Mouse (Mus musculus): ENCODE data around the gene Hmg20a. TPM values are rescaled to one million over a fixed set of nuclear protein-coding genes. Genes with fewer than 3 reads are reported as not detected.
A peak's percentile ranks its signal among the peaks of the same experiment; 100 is the strongest.

The Hmg20a gene
- total RNA-seq, 1 experiment from 2014 or later: 47.5 TPM

DNA sequence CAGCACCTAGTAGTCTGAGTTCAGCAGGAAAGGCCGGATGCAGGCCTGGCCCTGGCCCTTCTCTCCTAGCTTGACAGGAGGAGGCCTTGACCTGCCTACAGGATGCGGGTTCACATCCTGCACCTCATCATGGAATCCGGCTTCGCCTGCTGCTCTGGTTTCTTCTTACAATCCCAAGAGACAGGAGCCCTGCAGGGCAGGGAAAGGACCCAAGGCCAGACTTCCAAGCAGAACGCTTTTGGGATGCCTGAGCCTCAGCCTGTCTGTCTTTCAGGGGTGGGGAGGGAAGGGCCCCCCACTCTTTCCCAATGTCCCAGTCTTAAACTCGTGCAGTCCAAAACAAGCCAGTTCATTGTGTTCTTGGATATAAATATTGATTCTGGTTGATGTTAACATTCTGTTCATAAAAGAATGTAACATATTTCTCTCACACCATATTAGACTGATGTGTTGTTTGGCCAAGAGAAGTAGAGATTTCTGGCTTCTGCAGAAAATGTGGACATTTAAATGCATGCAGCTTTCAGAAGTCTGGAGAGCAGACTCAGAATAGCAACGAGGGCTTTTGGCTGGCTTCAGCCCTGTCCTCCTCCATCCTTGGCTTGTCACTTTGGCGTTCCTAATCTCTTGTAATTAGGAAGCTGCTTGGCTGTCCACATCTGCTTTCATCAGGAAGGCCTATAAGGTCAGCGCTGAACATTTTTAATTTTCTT, 86.8 kb downstream of the Hmg20a start:
- no peak for ATAC-seq (replicated peaks in 1 of 2; ENCODE audit: insufficient read depth in 1 of 2, low FRiP score in 2 of 2, low TSS enrichment in 1 of 2, low read depth in 1 of 2, poor library complexity in 2 of 2, severe bottlenecking in 2 of 2)

DNA sequence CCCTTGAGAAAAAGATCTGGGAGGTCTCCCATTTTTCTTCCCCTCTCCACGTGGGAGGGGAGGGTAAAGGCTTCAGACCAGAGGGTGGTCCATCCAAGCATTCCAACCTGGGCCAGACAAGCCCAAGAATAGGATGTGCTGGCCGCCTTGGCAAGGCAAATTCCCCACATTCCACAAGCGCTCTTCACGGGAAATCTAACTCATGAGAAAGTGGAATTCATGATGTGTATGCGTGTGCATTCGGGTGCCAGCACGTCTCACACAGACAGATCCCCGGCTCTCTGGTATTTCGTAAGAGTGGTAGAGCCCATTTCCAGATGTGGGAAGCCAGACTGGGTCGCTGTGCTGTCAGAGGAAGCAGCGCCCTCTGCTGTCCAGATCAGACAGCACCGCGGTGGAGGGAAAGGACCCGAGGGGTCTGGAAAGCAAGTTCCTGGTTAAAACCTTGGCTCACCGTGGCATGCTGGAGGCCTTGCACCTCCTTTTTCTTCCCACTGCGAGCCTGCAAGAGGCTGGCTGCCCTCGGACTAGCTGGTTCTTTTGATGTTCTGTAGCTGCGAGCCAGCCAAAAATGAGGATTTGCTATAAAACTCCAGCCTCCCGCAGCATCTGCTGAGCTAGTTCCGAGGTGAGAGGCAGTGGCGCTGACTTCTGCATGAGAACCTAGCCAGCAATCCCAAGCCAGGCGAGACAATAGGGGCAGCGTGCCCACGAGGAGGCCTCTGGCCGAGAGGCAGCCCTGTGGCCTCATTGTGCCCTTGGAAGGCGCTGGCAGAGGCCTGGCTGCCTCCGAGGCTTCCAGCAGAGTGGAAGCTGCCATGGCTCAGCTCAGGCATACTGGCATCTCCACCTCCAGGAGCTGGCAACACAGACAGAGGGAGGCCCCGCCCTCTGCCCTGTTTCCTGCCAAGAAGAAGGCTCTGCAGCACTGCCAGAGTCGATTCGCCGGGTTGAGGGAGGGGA, 87.7 kb downstream of the Hmg20a start:
- peak; percentile 84 to 87 for ATAC-seq (replicated peaks in 1 of 2; ENCODE audit: insufficient read depth in 1 of 2, low FRiP score in 2 of 2, low TSS enrichment in 1 of 2, low read depth in 1 of 2, poor library complexity in 2 of 2, severe bottlenecking in 2 of 2)

DNA sequence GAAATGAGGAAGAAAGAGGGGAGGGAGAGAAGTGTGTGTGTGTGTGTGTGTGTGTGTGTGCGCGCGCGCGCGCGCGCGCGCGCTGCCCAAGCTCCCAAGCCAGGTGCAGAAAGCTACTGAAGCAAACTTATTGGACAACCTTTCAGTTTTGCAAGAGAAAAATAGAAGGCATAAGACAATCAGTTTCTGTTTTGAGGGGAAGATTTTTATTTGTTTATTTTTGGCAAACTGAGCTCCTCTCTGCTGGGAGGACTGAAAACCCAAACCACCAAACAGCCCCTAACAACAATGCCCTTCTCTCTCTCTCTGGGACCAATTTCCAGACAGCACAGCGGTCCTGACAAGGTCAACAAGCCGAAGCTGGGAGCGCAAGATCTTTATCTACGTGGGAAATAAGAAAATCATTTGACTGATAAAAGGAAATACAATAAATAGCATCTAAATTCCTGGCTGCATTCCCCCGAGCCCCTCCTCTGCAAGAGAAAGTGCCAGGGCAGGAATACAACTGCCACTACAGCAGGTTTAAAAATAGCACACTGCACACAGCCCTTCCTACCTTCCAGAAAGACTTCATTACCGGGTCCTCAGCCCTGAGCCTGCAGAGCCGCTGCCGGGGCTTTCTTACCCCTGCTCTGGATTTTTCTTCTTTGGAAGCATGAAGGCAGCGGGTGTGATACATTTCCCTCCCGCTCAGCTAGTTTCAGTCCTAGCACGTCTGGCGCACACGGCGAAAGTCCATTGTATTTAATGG, 88.7 kb downstream of the Hmg20a start:
- no peak for ATAC-seq (replicated peaks in 1 of 2; ENCODE audit: insufficient read depth in 1 of 2, low FRiP score in 2 of 2, low TSS enrichment in 1 of 2, low read depth in 1 of 2, poor library complexity in 2 of 2, severe bottlenecking in 2 of 2)

DNA sequence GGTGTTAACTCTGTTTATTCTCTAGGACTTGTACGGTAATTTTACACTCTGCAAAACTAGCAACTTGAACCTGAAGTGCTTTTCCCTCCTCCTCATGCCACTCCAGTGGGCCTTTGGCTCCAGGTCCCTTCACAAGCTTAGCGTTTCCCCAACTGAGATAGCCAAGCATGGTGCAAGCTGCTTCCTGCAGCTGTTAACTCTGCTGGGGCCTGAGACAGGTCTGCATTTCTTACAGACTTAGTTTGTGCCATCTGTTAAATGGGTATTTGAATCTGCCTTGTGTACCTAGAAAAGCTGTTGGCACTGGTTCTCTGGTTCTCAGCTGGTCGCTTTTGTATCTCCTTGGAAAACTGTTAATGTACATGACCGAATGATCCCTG, 89.3 kb downstream of the Hmg20a start:
- ATAC-seq (replicated peaks in 1 of 2; ENCODE audit: insufficient read depth in 1 of 2, low FRiP score in 2 of 2, low TSS enrichment in 1 of 2, low read depth in 1 of 2, poor library complexity in 2 of 2, severe bottlenecking in 2 of 2): no peak

DNA sequence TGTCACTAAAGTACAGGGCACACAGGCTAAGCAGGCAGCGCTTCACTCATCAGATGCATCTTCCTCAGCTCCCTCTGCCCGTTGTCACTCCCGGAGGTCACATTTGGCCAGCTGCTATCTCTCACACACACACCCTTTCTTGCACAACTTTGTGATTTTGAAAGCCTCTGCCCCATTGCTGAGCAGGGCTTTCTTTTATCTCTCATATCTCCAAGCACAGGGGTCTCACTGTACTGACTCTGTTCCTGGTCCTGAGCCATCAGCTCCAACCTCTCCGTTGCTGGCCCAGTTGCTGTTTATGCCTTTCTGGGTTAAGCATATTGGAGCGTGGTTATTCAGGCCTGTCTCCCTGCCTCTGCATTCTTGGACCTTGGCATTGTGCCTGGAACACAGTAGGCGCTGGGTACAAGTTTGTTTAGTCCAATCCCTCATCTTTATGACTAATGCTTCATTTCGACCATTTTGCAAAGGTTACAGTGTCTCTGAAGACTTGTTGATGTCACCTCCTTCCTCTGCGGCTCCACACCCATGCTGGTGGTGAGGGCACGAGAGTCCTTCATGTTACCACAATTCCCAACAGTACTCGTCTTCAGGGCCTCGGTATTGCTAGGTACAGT, 90.5 kb downstream of the Hmg20a start:
- no peak for ATAC-seq (replicated peaks in 1 of 2; ENCODE audit: insufficient read depth in 1 of 2, low FRiP score in 2 of 2, low TSS enrichment in 1 of 2, low read depth in 1 of 2, poor library complexity in 2 of 2, severe bottlenecking in 2 of 2)

DNA sequence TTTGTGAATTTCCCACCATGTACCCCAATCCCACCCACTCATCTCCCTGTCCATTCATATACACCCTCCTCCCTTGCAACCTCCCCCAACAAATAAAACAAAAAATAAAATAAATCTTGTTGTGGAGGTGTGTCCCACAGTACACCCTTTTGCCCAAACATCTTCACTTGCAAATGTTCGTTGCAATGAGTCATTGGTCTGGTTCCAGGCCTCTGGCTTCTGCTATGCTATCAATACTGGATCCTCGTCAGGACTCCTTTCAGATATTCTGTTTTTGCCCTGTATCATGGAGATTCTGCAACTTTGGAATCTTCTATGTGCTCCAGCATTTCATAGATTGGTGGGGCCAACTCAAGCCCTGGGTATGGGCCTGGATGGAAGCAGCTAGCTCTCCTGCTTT, 91.9 kb downstream of the Hmg20a start:
- no peak for ATAC-seq (replicated peaks in 1 of 2; ENCODE audit: insufficient read depth in 1 of 2, low FRiP score in 2 of 2, low TSS enrichment in 1 of 2, low read depth in 1 of 2, poor library complexity in 2 of 2, severe bottlenecking in 2 of 2)

DNA sequence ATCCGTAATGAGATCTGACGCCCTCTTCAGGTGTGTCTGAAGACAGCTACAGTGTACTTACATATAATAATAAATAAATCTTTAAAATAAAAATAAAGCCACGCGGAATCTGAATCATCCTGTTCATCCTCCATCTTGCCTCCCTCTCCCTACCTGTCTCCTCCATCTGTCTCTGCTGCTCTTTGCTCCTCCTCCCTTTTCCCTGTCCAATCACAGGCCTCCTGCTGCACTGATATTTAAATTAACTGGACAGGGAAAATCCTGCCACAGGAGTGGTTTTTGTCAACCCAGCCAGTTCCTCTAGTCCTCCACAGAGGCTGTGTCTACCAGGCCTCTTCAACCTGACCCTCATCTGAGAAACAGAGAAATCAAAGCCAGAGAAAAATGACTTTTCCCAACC, 94.1 kb downstream of the Hmg20a start:
- ATAC-seq (replicated peaks in 1 of 2; ENCODE audit: insufficient read depth in 1 of 2, low FRiP score in 2 of 2, low TSS enrichment in 1 of 2, low read depth in 1 of 2, poor library complexity in 2 of 2, severe bottlenecking in 2 of 2): no peak

DNA sequence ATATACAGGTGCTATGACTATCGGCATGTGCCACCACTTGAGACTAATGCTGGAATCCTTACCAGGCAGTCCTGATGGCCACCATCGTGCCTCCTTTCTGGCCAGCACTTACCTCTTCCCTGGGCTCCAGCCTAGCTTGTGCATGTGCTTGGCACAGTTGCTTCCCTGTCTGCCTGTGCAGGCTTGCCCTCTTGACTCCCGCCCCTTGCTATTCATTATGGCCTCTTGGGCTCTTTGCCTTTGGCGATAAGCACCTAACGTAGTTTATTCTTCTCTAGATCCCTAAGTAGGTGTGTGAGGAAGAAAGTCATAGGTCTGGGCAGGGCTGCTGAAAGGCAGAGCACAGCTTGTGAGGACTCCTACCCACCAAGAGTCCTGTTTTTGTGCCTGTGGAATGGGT, 96.7 kb downstream of the Hmg20a start:
- no peak for ATAC-seq (replicated peaks in 1 of 2; ENCODE audit: insufficient read depth in 1 of 2, low FRiP score in 2 of 2, low TSS enrichment in 1 of 2, low read depth in 1 of 2, poor library complexity in 2 of 2, severe bottlenecking in 2 of 2)

DNA sequence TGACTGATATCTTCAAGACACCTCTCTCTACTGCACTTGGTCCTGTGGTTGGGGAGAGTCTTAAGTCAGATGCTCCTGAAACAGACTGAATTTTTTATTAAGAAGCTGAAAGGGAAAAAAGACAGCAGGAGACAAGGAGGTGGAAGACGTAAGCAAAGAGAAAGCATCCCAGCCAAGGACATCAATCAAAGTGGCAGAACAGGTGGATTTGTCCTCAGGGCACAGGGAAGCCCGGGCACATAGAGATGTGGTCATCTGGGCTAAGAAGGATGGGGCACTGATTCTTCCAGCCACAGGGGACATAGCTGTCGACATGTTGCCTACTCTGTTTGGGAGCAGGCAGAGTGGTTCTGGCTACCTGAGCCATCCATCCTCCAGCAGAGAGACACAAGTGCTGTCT, 97.8 kb downstream of the Hmg20a start:
- no peak for ATAC-seq (replicated peaks in 1 of 2; ENCODE audit: insufficient read depth in 1 of 2, low FRiP score in 2 of 2, low TSS enrichment in 1 of 2, low read depth in 1 of 2, poor library complexity in 2 of 2, severe bottlenecking in 2 of 2)

DNA sequence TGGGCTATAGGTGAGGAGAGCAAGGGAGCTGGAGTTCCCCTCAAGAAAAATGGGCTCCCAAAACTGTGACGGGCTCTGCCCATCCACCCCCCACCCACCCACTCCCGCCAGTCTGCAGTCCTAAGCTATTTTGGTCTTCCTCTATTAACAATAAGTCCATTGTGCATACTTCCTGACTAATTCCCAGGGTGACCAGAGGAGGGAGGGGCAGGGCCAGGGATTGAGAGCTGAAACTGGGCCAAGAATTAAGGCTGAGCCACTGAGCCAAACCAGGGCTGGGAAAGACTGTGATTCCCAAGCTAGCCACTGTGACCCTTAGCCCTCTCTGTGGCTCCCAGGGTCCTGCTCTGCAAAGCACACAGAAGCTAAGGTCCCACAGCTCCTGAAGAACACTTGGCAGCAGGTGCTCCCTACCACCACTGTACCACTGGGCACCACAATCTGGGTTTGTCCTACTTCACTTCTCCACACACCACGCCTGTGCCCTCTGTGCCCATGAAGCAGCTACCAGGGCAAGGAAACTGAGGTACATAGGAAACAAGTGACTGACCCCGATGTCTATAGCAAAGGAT, 98.4 kb downstream of the Hmg20a start:
- no peak for ATAC-seq (replicated peaks in 1 of 2; ENCODE audit: insufficient read depth in 1 of 2, low FRiP score in 2 of 2, low TSS enrichment in 1 of 2, low read depth in 1 of 2, poor library complexity in 2 of 2, severe bottlenecking in 2 of 2)

DNA sequence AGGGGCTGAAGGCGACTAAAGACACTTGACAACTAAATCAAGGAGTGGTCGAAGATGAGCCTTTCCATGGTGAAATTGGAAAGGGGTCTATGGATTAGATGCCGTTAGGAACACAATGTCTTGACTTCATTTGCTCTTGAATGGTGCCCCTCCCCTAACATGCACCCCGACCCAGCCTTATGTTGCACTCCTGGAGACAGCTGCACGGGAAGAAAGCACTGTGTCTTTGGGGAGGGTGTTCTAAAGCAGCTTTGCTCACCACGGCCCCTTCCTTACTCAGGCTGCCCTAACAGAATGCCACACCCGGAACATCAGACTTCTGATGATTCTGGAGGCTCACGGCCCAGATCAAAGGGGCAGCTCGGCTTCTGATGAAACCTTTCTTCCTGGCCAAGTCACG, 103.9 kb downstream of the Hmg20a start:
- no peak for ATAC-seq (replicated peaks in 1 of 2; ENCODE audit: insufficient read depth in 1 of 2, low FRiP score in 2 of 2, low TSS enrichment in 1 of 2, low read depth in 1 of 2, poor library complexity in 2 of 2, severe bottlenecking in 2 of 2)

DNA sequence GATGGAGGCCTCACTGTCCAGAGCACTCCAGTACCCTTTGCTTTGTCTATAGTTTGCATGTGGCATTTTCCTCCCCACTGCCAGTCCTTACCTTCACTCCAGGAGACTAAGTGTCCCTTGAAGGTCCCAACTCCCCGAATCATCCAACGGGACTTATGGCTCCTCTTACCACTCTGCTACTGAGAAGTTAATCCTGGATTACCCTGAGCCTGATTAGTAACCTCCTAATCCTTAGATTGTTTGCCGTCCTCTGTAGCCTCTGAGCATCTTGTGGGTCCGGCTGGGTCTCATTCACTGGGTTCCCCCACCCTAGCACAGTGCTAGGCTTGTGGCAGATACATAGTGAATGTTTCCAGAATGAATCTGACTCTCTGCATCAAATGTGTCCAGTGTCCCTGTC, 109.5 kb downstream of the Hmg20a start:
- no peak for ATAC-seq (replicated peaks in 1 of 2; ENCODE audit: insufficient read depth in 1 of 2, low FRiP score in 2 of 2, low TSS enrichment in 1 of 2, low read depth in 1 of 2, poor library complexity in 2 of 2, severe bottlenecking in 2 of 2)

DNA sequence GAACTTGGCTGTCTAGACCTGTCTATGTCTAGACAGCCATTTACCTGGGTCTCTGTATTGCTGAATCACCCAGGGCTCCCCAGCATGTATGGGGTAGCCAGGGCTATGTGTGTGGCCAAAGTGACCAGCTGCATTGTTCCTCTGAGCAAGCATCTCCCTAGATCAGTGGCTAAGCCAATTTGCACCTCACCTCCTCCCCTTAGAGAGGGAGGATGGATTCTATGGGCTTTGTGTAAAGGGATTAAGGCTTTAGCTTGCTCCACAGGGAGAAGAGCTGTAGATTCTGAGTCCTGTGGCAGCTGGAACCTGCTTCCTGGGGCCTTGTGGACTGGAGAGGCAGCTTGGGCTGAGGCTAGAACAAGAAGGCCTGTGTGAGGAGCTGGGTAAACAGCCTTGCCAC, 113.6 kb downstream of the Hmg20a start:
- no peak for ATAC-seq (replicated peaks in 1 of 2; ENCODE audit: insufficient read depth in 1 of 2, low FRiP score in 2 of 2, low TSS enrichment in 1 of 2, low read depth in 1 of 2, poor library complexity in 2 of 2, severe bottlenecking in 2 of 2)

DNA sequence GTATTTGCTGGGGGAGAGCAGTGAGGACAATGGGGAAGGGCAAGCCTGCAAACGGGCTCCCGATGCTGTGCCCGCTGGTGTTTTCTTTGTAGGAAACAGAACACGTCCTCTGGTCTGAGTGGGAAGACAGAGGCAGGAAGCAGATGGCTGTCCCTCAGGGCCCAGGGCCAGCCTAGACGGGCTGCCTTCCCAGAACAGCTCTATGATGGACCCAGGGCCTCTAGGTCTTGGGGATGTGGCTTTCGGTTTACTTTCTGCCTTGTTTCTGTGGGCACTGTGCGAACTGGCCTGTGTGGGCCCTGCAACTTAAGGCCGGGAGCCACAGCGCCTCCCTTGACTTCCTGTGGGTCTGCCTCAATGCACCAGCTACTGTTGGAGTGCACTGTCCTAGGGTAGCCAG, 115.5 kb downstream of the Hmg20a start:
- peak; percentile 91 to 93 for ATAC-seq (replicated peaks in 1 of 2; ENCODE audit: insufficient read depth in 1 of 2, low FRiP score in 2 of 2, low TSS enrichment in 1 of 2, low read depth in 1 of 2, poor library complexity in 2 of 2, severe bottlenecking in 2 of 2)

DNA sequence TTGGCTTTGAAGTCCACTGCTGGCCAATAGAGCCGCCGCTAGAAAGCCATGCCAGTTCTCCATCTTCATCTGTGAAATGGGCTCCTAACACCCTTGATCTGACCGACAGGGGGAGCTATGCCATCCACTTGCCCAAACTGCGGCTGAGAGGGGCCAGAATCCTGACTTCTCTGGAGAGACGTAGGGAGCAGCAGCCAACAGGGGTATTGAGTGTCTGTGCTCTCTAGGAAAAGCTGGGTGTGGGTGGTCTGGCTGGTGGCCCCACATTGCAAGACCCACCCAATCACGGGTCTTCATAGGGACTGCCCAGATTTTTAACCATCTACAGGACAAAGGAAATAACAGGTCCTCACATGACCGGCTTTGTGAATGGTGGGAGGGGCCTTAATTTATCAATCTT, 116.3 kb downstream of the Hmg20a start:
- no peak for ATAC-seq (replicated peaks in 1 of 2; ENCODE audit: insufficient read depth in 1 of 2, low FRiP score in 2 of 2, low TSS enrichment in 1 of 2, low read depth in 1 of 2, poor library complexity in 2 of 2, severe bottlenecking in 2 of 2)

DNA sequence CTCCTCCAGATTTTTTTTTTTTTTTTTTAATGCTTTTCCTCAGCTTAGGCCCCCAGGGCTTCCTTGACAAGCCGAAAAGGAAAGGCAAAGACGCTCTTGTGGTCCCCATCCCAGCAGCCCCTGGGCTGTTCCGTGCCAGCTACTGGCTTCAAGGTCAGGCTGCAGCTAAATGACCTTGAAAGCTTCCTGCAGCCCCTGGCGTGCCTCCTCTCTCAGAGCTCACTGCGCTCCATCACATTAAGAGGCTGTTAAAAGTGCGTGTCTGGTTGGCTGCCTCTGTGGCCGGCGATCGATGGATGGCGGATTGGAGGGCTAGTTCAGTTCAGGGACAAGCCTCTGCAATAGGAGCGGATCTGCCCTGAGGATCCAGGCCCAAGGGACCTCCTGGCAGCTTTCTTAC, 117.0 kb downstream of the Hmg20a start:
- no peak for ATAC-seq (replicated peaks in 1 of 2; ENCODE audit: insufficient read depth in 1 of 2, low FRiP score in 2 of 2, low TSS enrichment in 1 of 2, low read depth in 1 of 2, poor library complexity in 2 of 2, severe bottlenecking in 2 of 2)

DNA sequence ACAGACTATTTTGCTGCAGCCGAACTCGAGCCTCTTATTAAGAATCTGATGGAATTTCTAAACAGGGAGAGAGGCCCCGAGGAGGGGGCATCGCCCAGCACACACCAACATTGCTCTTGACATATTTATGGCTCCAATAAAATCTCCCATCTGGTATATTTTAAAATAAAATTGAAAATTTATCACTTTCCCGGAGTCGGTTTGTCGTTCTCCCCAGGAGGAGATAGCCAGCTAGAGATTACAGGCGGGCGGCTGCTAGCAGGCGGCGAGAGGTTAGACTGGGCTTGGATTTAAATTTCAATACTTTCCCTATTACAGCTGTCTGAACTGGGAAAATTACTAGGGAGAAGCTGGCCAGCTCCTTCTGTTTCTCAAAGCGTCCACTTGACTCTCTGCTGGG, 121.6 kb downstream of the Hmg20a start:
- no peak for ATAC-seq (replicated peaks in 1 of 2; ENCODE audit: insufficient read depth in 1 of 2, low FRiP score in 2 of 2, low TSS enrichment in 1 of 2, low read depth in 1 of 2, poor library complexity in 2 of 2, severe bottlenecking in 2 of 2)

Measured in hematopoietic stem cell, adult 5-6 weeks (primary cell).